Mouse (Mus musculus): ENCODE results near the gene Armh1. TPM values are rescaled to one million over a fixed set of nuclear protein-coding genes. Genes with fewer than 3 reads are reported as not detected.
A peak's percentile ranks its signal among the peaks of the same experiment; 100 is the strongest.

Armh1 gene
- 0.18 and 0.43 TPM in 2 replicates for polyA plus RNA-seq (2014; fragmentation: Nextera tagmentation; extraction: Ambion mirVana)

DNA sequence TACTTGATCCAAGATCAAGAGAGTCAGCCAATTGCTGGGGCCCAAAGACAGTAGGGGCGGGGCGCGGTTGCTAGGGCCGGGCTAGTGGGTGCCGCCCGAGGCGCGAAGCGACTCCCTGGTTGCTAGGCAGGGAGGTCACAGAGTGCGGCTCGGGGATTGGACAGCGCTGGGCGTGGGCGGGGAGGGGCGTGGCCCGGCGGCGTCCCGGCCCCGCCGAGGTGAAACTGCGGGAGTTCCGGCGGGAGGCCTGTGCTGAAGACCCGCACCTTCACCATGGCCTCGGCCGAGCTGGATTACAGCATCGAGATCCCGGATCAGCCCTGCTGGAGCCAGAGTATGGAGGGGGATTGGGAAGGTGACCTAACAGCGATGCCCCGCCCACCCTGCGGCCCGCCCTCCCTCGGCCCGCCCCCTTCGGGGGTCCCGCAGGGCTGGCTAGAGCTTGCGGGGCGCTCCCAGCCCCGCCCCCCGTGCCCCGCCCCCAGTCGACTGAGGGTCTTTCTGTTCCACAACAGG lies at the start of gene Armh1, which contains the start of gene Tmem53:
Gene Armh1 (minus strand): TSS at position 325 of the 516 bp plus-strand sequence.
Gene Tmem53 (plus strand): TSS at position 151 of the 516 bp plus-strand sequence.
- no peaks in the 10 kb centered on the region for H3K9me3 ChIP-seq (ENCODE audit: low read depth, low read length)
- H3K4me2 ChIP-seq, result peak within 1 kb of the TSS; percentile 71
- H3K4me1 ChIP-seq (ENCODE audit: insufficient read depth), result 0 out of 2 replicates have a peak, but pooled peaks cover 14% of the 10 kb centered on the region
- H3K9ac ChIP-seq, result peak within 1 kb of the TSS; percentile 67
- ATAC-seq (ENCODE audit: insufficient read depth) (peak; percentile 99), DNase-seq (peak; percentile 95)
- no peak for TF ChIP-seq CTCF (IDR thresholded peaks at IDR 0.05; ENCODE audit: low read depth)
- H3K36me3 ChIP-seq (ENCODE audit: insufficient read depth), result no peaks in the 10 kb centered on the region
- peak within 1 kb of the TSS; percentile 42 for H3K27ac ChIP-seq (ENCODE audit: low read depth)
- peak within 1 kb of the TSS; percentile 69 for H3K4me3 ChIP-seq (ENCODE audit: low read depth, low read length)
- under 1% methylated on average over 42 of the region's 43 CpGs for WGBS
- H3K27me3 ChIP-seq (ENCODE audit: insufficient read depth, low read length), result no peaks in the 10 kb centered on the region

DNA sequence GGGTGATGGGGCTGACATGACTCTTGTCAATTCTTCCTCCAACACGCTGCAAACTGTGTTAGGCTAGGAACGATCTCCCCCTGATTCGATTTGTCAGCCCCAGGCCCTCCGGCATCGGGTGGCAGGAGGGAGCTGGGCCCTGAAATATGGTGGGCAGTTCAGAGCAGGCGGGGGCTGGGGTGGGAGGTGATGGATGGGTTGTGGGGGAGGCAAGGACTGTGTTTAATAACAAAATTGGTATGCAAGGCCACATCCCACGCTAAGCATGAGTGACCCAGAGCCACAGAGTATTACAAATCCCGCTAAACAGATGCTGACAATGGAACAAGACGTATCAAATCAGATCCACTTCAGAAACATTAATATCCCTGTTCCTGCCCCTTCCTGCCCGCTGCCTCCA lies 48.0 kb upstream of the Armh1 start:
- Histone ChIP-seq H3K27ac (ENCODE audit: low read depth) (no peak overlapping the region), H3K4me1 (ENCODE audit: insufficient read depth) (peaks cover 9% of the 10 kb centered on the region; the same call in 1 of the 2 replicates), H3K9ac (no peak overlapping the region), H3K4me3 (ENCODE audit: low read depth, low read length) (no peak overlapping the region), H3K27me3 (ENCODE audit: insufficient read depth, low read length) (peaks cover 36% of the 10 kb centered on the region), H3K4me2 (no peak overlapping the region), H3K36me3 (ENCODE audit: insufficient read depth) (no peaks in the 10 kb centered on the region), H3K9me3 (ENCODE audit: low read depth, low read length) (no peaks in the 10 kb centered on the region)
- no peak for DNase-seq
- ATAC-seq (ENCODE audit: insufficient read depth), result no peak
- TF ChIP-seq CTCF (IDR thresholded peaks at IDR 0.05; ENCODE audit: low read depth), result no peak
- WGBS, result 55% methylated on average over 10 of the region's 10 CpGs

DNA sequence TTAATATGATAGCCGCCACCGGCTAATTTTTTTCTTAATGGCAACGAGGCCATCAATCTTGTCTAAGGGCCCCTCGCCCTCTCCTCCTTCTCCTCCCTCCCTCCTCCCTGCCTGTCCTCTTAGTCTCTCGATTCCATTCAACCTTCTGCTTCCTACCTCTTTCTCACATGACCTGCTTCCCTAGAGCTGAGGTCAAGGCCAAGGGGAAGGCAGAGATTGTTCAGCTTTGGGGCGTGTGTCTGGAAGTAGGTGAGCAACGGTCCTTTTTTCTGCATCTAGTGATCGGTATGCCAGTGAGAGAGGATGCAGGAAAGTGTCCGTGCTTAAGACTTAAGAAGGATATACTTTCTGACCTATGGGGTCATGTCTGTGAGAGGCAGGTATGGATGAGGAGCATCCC lies 45.9 kb upstream of the Armh1 start:
- H3K4me3 ChIP-seq (ENCODE audit: low read depth, low read length), result no peak overlapping the region
- H3K27ac ChIP-seq (ENCODE audit: low read depth), result no peak overlapping the region
- DNase-seq (no peak), ATAC-seq (ENCODE audit: insufficient read depth) (no peak)
- 53% methylated on average over 9 of the region's 9 CpGs for WGBS
- 0 out of 2 replicates have a peak, but pooled peaks cover 5% of the 10 kb centered on the region for H3K4me1 ChIP-seq (ENCODE audit: insufficient read depth)
- H3K27me3 ChIP-seq (ENCODE audit: insufficient read depth, low read length), result peaks cover 15% of the 10 kb centered on the region
- H3K9me3 ChIP-seq (ENCODE audit: low read depth, low read length), result no peaks in the 10 kb centered on the region
- H3K36me3 ChIP-seq (ENCODE audit: insufficient read depth), result no peaks in the 10 kb centered on the region
- no peak overlapping the region for H3K4me2 ChIP-seq
- no peak overlapping the region for H3K9ac ChIP-seq
- no peak for TF ChIP-seq CTCF (IDR thresholded peaks at IDR 0.05; ENCODE audit: low read depth)

DNA sequence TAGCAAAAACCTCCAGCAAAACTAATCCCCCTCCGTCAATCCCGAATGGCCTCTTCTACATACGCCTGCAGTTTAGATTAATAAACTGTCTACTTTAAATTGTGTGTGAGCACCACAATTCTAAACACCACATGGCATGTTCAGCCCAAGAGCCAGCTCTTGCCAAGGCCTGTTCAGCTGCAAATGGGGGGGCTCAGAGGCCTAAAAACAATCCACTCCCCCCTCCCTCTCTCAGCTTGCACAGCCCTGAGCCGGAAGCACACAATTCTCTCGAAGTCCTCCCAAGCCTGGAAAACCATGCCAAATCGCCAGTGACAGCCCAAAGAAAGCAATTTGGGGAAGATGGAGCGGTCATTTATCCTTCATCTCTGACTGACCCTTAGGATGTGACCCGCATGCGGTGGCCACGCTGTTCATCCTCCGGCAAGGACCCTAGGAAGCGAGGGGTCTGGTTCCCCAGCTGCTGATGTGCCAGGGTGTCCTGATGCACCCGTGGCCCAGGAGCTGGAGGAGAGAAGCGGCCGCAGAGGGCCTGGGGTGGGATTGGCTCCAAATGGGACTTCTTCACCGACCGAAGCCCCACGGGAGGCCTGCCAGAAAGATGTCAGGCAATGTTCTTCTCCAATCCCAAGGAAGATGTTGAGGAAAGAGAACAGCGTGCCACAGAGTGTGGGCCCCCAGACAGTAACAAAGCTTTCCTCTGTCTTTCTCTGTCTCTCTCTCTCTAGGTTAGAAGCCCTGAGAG lies 45.1 kb upstream of the Armh1 start:
- peaks cover 7% of the 10 kb centered on the region; the same call in 1 of the 2 replicates for H3K27me3 ChIP-seq (ENCODE audit: insufficient read depth, low read length)
- H3K27ac ChIP-seq (ENCODE audit: low read depth), result peak overlapping the region; percentile 55
- no peak overlapping the region for H3K9ac ChIP-seq
- peak; percentile 85 for ATAC-seq (ENCODE audit: insufficient read depth)
- TF ChIP-seq CTCF (IDR thresholded peaks at IDR 0.05; ENCODE audit: low read depth), result no peak
- WGBS, result 49% methylated on average over 19 of the region's 19 CpGs
- no peaks in the 10 kb centered on the region for H3K9me3 ChIP-seq (ENCODE audit: low read depth, low read length)
- no peaks in the 10 kb centered on the region for H3K36me3 ChIP-seq (ENCODE audit: insufficient read depth)
- no peak overlapping the region for H3K4me2 ChIP-seq
- H3K4me3 ChIP-seq (ENCODE audit: low read depth, low read length), result no peak overlapping the region
- H3K4me1 ChIP-seq (ENCODE audit: insufficient read depth), result 0 out of 2 replicates have a peak, but pooled peaks cover 5% of the 10 kb centered on the region
- peak; percentile 76 for DNase-seq

DNA sequence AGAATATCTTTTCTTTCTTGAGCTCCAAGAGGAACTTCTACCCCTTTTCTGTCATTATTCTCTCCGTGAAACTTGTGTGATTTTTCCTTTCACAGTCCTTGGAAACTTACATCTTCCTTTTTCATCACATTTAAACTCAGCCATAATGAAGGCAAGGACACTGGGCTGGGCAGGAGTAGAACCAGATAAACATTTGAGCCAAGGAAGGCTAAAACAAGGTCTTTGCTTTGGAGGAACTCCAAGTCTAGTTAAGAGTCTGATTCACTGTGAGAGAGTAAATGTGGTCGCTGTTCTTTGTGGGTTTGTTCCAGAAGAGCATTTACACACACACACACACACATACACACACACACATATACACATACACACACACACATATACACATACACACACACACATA lies 39.8 kb upstream of the Armh1 start:
- ATAC-seq (ENCODE audit: insufficient read depth) (no peak), DNase-seq (no peak)
- H3K27ac ChIP-seq (ENCODE audit: low read depth), result no peak overlapping the region
- no peak overlapping the region for H3K9ac ChIP-seq
- WGBS, result 80% methylated on average over 2 of the region's 2 CpGs
- TF ChIP-seq CTCF (IDR thresholded peaks at IDR 0.05; ENCODE audit: low read depth), result no peak
- H3K9me3 ChIP-seq (ENCODE audit: low read depth, low read length), result no peaks in the 10 kb centered on the region
- no peaks in the 10 kb centered on the region for H3K27me3 ChIP-seq (ENCODE audit: insufficient read depth, low read length)
- H3K4me3 ChIP-seq (ENCODE audit: low read depth, low read length), result no peak overlapping the region
- peaks cover 7% of the 10 kb centered on the region; the same call in 1 of the 2 replicates for H3K36me3 ChIP-seq (ENCODE audit: insufficient read depth)
- peaks cover 4% of the 10 kb centered on the region; the same call in 1 of the 2 replicates for H3K4me1 ChIP-seq (ENCODE audit: insufficient read depth)
- H3K4me2 ChIP-seq, result no peak overlapping the region

DNA sequence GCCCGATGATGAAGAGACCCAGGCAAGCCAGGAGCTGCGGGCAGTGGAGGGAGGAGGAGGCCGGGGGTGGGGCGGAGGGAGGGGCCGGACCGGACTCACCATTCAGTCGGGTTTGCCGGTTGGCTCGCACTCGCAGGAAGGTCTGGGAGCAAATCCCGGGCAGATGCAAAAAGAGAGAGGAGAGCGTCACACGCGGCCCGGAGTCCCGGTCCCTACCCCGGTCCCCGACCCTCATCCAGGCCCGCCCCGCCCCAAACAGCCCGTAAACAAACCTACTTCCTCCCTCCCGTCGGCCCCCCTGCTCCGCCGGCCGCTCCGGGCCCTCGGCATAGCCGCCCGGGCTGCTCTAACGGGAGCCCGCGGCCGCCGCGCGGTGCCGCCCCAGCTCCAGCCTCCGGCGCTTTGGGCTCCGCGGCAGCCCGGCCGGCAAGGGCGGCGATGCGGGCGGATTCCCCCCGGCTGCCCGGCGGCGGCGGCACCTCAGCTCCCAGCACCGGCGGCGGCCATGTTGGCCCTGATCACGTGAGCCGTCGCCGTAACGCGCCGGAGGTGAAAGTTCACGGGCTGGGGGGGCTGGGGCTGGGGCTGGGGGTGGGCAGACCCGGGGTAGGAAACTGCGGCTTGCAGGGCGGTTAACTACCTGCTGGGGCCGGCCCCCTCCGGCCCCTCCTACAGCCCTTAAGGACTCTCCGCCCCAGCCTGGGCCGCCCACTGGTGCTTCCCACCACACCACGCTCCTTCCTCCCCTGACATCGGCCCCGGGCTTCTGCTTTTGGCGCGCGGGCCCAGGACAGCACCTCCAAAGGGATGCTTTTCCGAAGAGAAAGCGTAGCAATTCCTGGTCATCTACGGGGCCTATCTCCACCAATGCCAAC lies 37.2 kb upstream of the Armh1 start:
- H3K27ac ChIP-seq (ENCODE audit: low read depth), result peak overlapping the region; percentile 94
- peak overlapping the region; percentile 81 for H3K4me2 ChIP-seq
- WGBS, result under 1% methylated on average over 70 of the region's 80 CpGs
- TF ChIP-seq CTCF (IDR thresholded peaks at IDR 0.05; ENCODE audit: low read depth), result no peak
- DNase-seq, result peak; percentile 88
- H3K36me3 ChIP-seq (ENCODE audit: insufficient read depth), result peaks cover 32% of the 10 kb centered on the region
- H3K4me3 ChIP-seq (ENCODE audit: low read depth, low read length), result peak overlapping the region; percentile 73
- H3K27me3 ChIP-seq (ENCODE audit: insufficient read depth, low read length), result no peaks in the 10 kb centered on the region
- H3K9ac ChIP-seq, result peak overlapping the region; percentile 83
- peak; percentile 97 for ATAC-seq (ENCODE audit: insufficient read depth)
- H3K4me1 ChIP-seq (ENCODE audit: insufficient read depth), result peaks cover 4% of the 10 kb centered on the region; the same call in 1 of the 2 replicates
- H3K9me3 ChIP-seq (ENCODE audit: low read depth, low read length), result no peaks in the 10 kb centered on the region

All from lung, embryonic 14.5 days (tissue).